ENCODE assay signal across 7 mouse cellular contexts in the genomic region with DNA sequence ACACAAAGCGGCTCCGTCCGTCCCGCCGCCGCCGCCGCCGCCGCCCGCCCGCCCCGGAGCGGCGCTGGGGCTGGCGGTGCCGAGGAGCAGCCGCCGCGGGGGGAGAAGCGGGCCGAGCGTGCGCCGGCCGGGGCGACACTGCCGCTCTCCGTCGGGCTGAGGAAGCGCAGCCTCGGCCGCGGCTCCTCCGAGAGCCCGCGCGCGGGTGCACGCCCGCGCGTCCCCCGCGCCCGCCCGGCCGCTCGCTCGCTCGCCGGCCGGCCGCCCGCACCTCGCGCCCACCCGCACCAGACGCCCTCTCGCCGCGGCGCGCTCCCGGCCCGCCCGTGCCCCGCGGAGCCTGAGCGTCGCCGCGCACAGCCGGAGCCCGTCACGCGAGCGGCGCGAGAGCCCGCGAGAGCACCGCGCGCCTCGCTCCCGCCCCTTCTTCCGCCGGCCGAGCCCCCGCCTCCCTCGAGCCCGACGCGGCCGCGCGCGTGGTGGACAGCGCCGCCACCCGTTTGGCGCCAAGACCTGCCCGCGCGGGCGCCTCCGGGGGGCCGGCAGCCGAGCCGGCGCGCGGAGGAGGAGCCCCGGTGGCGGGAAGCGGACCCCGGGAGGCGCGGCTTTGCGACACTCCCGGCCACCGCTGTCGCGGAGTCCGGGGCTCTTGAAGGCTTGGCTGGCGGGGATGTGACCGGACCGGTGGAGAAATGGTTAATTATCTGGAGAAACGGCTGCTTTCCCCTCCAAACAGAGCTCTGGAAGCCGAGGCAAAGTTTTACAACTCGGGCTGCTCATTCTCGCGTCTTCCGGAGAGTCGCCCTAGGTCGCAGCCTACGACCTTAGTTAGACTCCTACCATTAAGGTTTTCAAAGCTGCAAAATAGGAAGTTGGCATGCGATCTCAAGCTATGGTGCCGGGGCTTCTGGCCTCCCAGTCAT. TPM values are rescaled to one million over a fixed set of nuclear protein-coding genes. Genes with fewer than 3 reads are reported as not detected.
DNase-seq lines count a peak whose midpoint lies in the region; ATAC-seq lines count a peak whose summit lies in the region.

Gene Pds5a, minus strand, starts transcription at position 438 of the 923 bp plus-strand sequence.

- intact Hi-C loops in gastrocnemius, postnatal 36 days (cut with DNase I), result loop anchor here (1.0 to 5.0 kb wide), 4 partner anchors 46 to 297 kb away; partner anchors contain the start of gene N4bp2
- intact Hi-C loops in left cerebral cortex, postnatal 25 days (cut with DNase I), result loop anchor here (1.0 to 5.0 kb wide), 5 partner anchors 26 to 297 kb away; partner anchors contain the start of genes Gm43552, N4bp2, Smim14 and Ube2k

- ATAC-seq in intestine, embryonic 15.5 days, result peak; percentile 94

- peak within 1 kb of the TSS; percentile 98 for H3K27ac ChIP-seq in intestine, embryonic 15.5 days
- peak within 1 kb of the TSS; percentile 98 for H3K27ac ChIP-seq in midbrain, embryonic 10.5 days (replicated peaks)

- under 1% methylated on average over 82 of the region's 140 CpGs for WGBS in intestine, embryonic 15.5 days
- WGBS in midbrain, embryonic 10.5 days, result 2% methylated on average over 138 of the region's 140 CpGs

- H3K9me3 ChIP-seq in intestine, embryonic 15.5 days, result no peaks in the 10 kb centered on the region
- H3K9me3 ChIP-seq in midbrain, embryonic 10.5 days (replicated peaks), result no peaks in the 10 kb centered on the region

- peaks cover 3% of the 10 kb centered on the region; the same call in 1 of the 2 replicates for H3K36me3 ChIP-seq in intestine, embryonic 15.5 days
- peaks cover 28% of the 10 kb centered on the region for H3K36me3 ChIP-seq in midbrain, embryonic 10.5 days

- peaks cover 12% of the 10 kb centered on the region for H3K4me1 ChIP-seq in intestine, embryonic 15.5 days (replicated peaks)
- peaks cover 26% of the 10 kb centered on the region for H3K4me1 ChIP-seq in midbrain, embryonic 10.5 days

- H3K4me2 ChIP-seq in intestine, embryonic 15.5 days (replicated peaks), result peak within 1 kb of the TSS; percentile 58

- DNase-seq in adrenal gland, adult 18-20 months (ENCODE audit: low spot score in 2 of 2), result peak; percentile 85 to 88
- peak; percentile 97 for DNase-seq in embryo, embryonic 11 days
- DNase-seq in gastrocnemius, postnatal 36 days, result peak; percentile 77 to 83
- DNase-seq in left cerebral cortex, postnatal 25 days (ENCODE audit: low spot score in 2 of 2), result peak; percentile 76 to 87
- DNase-seq in midbrain, embryonic 10.5 days (ENCODE audit: low spot score), result peak; percentile 90
- DNase-seq in right cerebral cortex, postnatal 4 days, result peak; percentile 84

- H3K4me3 ChIP-seq in intestine, embryonic 15.5 days (replicated peaks), result peak within 1 kb of the TSS; percentile 96
- H3K4me3 ChIP-seq in midbrain, embryonic 10.5 days, result peak within 1 kb of the TSS; percentile 74

- H3K27me3 ChIP-seq in intestine, embryonic 15.5 days (replicated peaks), result no peaks in the 10 kb centered on the region
- no peaks in the 10 kb centered on the region for H3K27me3 ChIP-seq in midbrain, embryonic 10.5 days (ENCODE audit: low read depth, poor library complexity, severe bottlenecking)

- H3K9ac ChIP-seq in intestine, embryonic 15.5 days, result peak within 1 kb of the TSS; percentile 99

RNA-seq across cellular contexts. Expression of gene Pds5a, which starts in this region (rescaled TPM):
- 10 to 100 TPM; 77.6 to 85.9 TPM for total RNA-seq in adrenal gland, adult 18-20 months (2021)
- 10 to 100 TPM; 37.5 to 43.4 TPM for total RNA-seq in gastrocnemius, postnatal 36 days (2021)
- polyA plus RNA-seq in intestine, embryonic 15.5 days (2015; fragmentation: Nextera tagmentation; extraction: Ambion mirVana), result 50.2 and 54.9 TPM in 2 replicates
- 10 to 100 TPM; 82.4 to 82.9 TPM for total RNA-seq in left cerebral cortex, postnatal 25 days (2021)
- polyA plus RNA-seq in midbrain, embryonic 10.5 days (2016; fragmentation: Nextera tagmentation; extraction: Ambion mirVana), result 95.6 and 98.9 TPM in 2 replicates

Comparison
In these comparisons a context has a peak if more than half of its experiments do, and no peak if none do; other contexts are left out.
1. Peak in every context shown above with its lines: DNase-seq, ATAC-seq, H3K4me3 ChIP-seq and H3K27ac ChIP-seq.